Mouse (Mus musculus): ENCODE data around the gene Il17ra.

GRCm38 (mm10) chr6:120489461-120489860 is 26.4 kb downstream of the Il17ra start:
- TF ChIP-seq POLR2A (IDR thresholded peaks at IDR 0.05; ENCODE audit: insufficient read length, low read depth) (no peak), MAX (IDR thresholded peaks at IDR 0.05; ENCODE audit: low read depth) (no peak), CEBPB (IDR thresholded peaks at IDR 0.05; ENCODE audit: insufficient read depth, poor library complexity, severe bottlenecking) (no peak)
